Mouse (Mus musculus): ENCODE measurements around the gene Tbp.

DNA sequence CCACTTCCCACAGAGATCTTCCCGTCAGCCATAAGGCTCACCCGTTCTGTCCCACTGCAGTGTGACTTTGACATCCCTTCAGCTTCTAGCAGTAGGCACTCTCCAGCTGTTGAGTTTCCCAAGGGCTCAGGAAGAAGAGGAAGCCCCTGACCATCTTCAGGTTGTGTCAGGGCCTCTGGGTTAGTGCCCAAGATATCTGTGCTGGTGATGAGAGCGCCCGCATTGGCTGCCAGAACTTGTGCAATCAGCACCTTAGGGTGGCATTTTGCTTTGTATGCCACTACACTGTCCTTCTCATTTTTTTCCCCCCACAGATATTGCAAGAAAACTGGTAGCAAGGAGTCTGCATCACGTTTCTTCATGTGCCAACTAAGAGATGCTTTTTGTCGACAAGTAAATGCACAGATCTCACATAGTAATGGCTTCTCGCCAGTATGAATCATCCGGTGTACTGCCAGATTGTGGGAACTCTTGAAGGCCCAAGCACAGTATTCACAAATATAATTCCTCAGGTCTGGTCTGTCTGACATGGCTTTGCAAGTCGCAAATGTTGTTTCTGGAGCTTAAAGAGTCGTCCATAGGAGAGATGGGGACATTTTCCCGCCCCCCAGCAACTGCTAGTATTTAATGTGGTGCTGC lies 35.6 kb downstream of the Tbp start:
- TF ChIP-seq ZC3H11A (IDR thresholded peaks at IDR 0.05; ENCODE audit: borderline replicate concordance, low read depth, low read length) = no peak
- TF ChIP-seq HCFC1 (IDR thresholded peaks at IDR 0.05; ENCODE audit: borderline replicate concordance, insufficient read depth, low read length) = no peak
- TF ChIP-seq CHD2 (IDR thresholded peaks at IDR 0.05; ENCODE audit: low read depth, low read length) = no peak
- TF ChIP-seq MAFK (IDR thresholded peaks at IDR 0.05; ENCODE audit: insufficient read depth, low read depth, low read length) = no peak
- no peak for TF ChIP-seq ZNF384 (IDR thresholded peaks at IDR 0.05; ENCODE audit: low read depth, low read length)

Measured in ES-E14 (cell line).